27 mouse cellular contexts compared by ENCODE assay signal in the genomic region with DNA sequence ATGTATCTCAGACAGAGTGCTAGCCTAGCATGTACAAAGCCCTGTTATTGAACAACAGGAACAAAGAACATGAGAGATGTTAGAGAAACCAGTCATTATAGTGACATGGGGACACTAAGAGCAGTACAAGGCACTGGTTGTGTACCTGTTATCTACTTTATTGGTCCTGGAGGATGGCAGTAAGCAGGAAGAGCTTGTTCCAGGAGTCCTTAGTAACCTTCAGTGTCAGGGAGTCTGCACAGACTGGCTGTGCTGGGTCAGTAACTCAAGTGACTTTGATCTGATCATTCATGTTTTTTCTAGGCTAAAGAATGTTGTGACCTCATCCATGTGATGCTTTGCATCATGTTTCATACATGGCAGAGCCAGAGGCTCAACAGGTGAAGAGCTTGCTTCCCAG. TPM values are rescaled to one million over a fixed set of nuclear protein-coding genes. Genes with fewer than 3 reads are reported as not detected.
DNase-seq lines count a peak whose midpoint lies in the region; ATAC-seq and TF ChIP-seq lines count a peak whose summit lies in the region.
"Had no signal": no experiment of that assay in that cellular context is flagged by ENCODE, and none has a peak within 500 bp of the region (broad histone marks: within the 10 kb centered on the region; RNA-seq: fewer than 3 reads in every experiment).

No protein-coding gene starts in this region.

- no peaks in the 10 kb centered on the region for H3K36me3 ChIP-seq in liver, postnatal 0 days (replicated peaks; ENCODE audit: insufficient read depth, low read length)
- no peaks in the 10 kb centered on the region for H3K36me3 ChIP-seq in liver, embryonic 11.5 days (ENCODE audit: control insufficient read depth, insufficient read depth, low read length)
- no peaks in the 10 kb centered on the region for H3K36me3 ChIP-seq in intestine, embryonic 16.5 days (ENCODE audit: control insufficient read depth, insufficient read depth, low read length)
- H3K36me3 ChIP-seq in small intestine, adult 2 months (ENCODE audit: control insufficient read depth, insufficient read depth, low read length), result no peaks in the 10 kb centered on the region
- H3K36me3 ChIP-seq: embryonic facial prominence, embryonic 10.5 days; embryonic facial prominence, embryonic 12.5 days; forebrain, embryonic 15.5 days; G1E had no signal

- H3K27me3 ChIP-seq in liver, postnatal 0 days (ENCODE audit: insufficient read depth, low read length), result no peaks in the 10 kb centered on the region
- no peaks in the 10 kb centered on the region for H3K27me3 ChIP-seq in liver, embryonic 11.5 days (replicated peaks; ENCODE audit: control insufficient read depth, insufficient read depth, low read length)
- no peaks in the 10 kb centered on the region for H3K27me3 ChIP-seq in intestine, embryonic 16.5 days (replicated peaks; ENCODE audit: control insufficient read depth, insufficient read depth, low read length)
- no peaks in the 10 kb centered on the region for H3K27me3 ChIP-seq in small intestine, adult 2 months (ENCODE audit: control insufficient read depth, insufficient read depth, low read length)
- H3K27me3 ChIP-seq: CH12.LX; embryonic facial prominence, embryonic 12.5 days; forebrain, embryonic 13.5 days; forebrain, embryonic 15.5 days; Patski had no signal

- no peak for DNase-seq in liver, postnatal 0 days
- no peak for DNase-seq in liver, embryonic 11.5 days (ENCODE audit: low spot score)
- no peak for DNase-seq in thymus, postnatal 4 days
- no peak for DNase-seq in layer of hippocampus, adult 11-12 months (ENCODE audit: low spot score)
- DNase-seq: adrenal gland, adult 8-10 months; adrenal gland, postnatal 14 days; adrenal gland, postnatal 36 days; B cell, adult 2 months; cerebellum, adult 11-12 months; cerebellum, adult 2 months; cerebellum, adult 9-10 months; cerebellum, postnatal 10 days; cerebellum, postnatal 25 days had no signal

- no peak overlapping the region for H3K9ac ChIP-seq in liver, postnatal 0 days (replicated peaks)
- no peak overlapping the region for H3K9ac ChIP-seq in liver, embryonic 11.5 days (ENCODE audit: low read depth, low read length)
- no peak overlapping the region for H3K9ac ChIP-seq in intestine, embryonic 16.5 days (ENCODE audit: low read depth, low read length)
- H3K9ac ChIP-seq: embryonic facial prominence, embryonic 12.5 days; forebrain, embryonic 13.5 days; forebrain, embryonic 15.5 days had no signal

- no peak overlapping the region for H3K4me2 ChIP-seq in liver, postnatal 0 days (ENCODE audit: low read depth, low read length)
- no peak overlapping the region for H3K4me2 ChIP-seq in liver, embryonic 11.5 days
- H3K4me2 ChIP-seq in intestine, embryonic 16.5 days (ENCODE audit: low read depth, low read length), result no peak overlapping the region
- H3K4me2 ChIP-seq: embryonic facial prominence, embryonic 12.5 days; forebrain, embryonic 13.5 days; forebrain, embryonic 15.5 days had no signal

- peak; percentile 72 for ATAC-seq in liver, postnatal 0 days
- ATAC-seq in liver, embryonic 11.5 days (replicated peaks; ENCODE audit: low FRiP score), result no peak
- ATAC-seq in intestine, embryonic 16.5 days, result peak; percentile 74
- ATAC-seq: activated CD4-positive, CD25-positive, alpha-beta regulatory T cell, adult 4 months; CD4-positive, CD25-positive, alpha-beta regulatory T cell, adult 4 months; forebrain, embryonic 13.5 days; forebrain, embryonic 15.5 days; Patski had no signal

- TF ChIP-seq POLR2A in small intestine, adult 2 months (IDR thresholded peaks at IDR 0.05; ENCODE audit: low read depth, low read length), result no peak

- H3K4me3 ChIP-seq in liver, postnatal 0 days (ENCODE audit: low read depth, low read length), result no peak overlapping the region
- H3K4me3 ChIP-seq in liver, embryonic 11.5 days (ENCODE audit: low read depth, low read length), result no peak overlapping the region
- H3K4me3 ChIP-seq in intestine, embryonic 16.5 days (ENCODE audit: low read length), result no peak overlapping the region
- no peak overlapping the region for H3K4me3 ChIP-seq in small intestine, adult 2 months (ENCODE audit: low read depth, low read length)
- H3K4me3 ChIP-seq: embryonic facial prominence, embryonic 10.5 days; embryonic facial prominence, embryonic 12.5 days; forebrain, embryonic 13.5 days; forebrain, embryonic 15.5 days had no signal

- no peak for TF ChIP-seq CTCF in liver, postnatal 0 days (IDR thresholded peaks at IDR 0.05; ENCODE audit: low read depth)
- TF ChIP-seq CTCF in small intestine, adult 2 months (IDR thresholded peaks at IDR 0.05; ENCODE audit: extremely low read depth, insufficient read length, insufficient replicate concordance, low read depth, low read length), result no peak

- H3K9me3 ChIP-seq in liver, postnatal 0 days (ENCODE audit: low read length), result no peaks in the 10 kb centered on the region
- no peaks in the 10 kb centered on the region for H3K9me3 ChIP-seq in liver, embryonic 11.5 days (ENCODE audit: control insufficient read depth, low read length)
- no peaks in the 10 kb centered on the region for H3K9me3 ChIP-seq in intestine, embryonic 16.5 days (ENCODE audit: control insufficient read depth, low read length)
- H3K9me3 ChIP-seq: embryonic facial prominence, embryonic 10.5 days; embryonic facial prominence, embryonic 12.5 days; forebrain, embryonic 13.5 days; forebrain, embryonic 15.5 days; G1E had no signal

- H3K4me1 ChIP-seq in liver, postnatal 0 days (ENCODE audit: insufficient read depth), result no peaks in the 10 kb centered on the region
- H3K4me1 ChIP-seq in liver, embryonic 11.5 days (replicated peaks; ENCODE audit: control insufficient read depth, insufficient read depth, low read length), result no peaks in the 10 kb centered on the region
- peaks cover 7% of the 10 kb centered on the region for H3K4me1 ChIP-seq in intestine, embryonic 16.5 days (ENCODE audit: control insufficient read depth, insufficient read depth, low read length)
- peaks cover 3% of the 10 kb centered on the region; the same call in 1 of the 2 replicates for H3K4me1 ChIP-seq in small intestine, adult 2 months (ENCODE audit: control insufficient read depth, insufficient read depth, insufficient read length, low read length)
- H3K4me1 ChIP-seq: embryonic facial prominence, embryonic 12.5 days; forebrain, embryonic 13.5 days; forebrain, embryonic 15.5 days had no signal

- TF ChIP-seq EP300 in liver, postnatal 0 days (IDR thresholded peaks at IDR 0.05; ENCODE audit: low read depth), result no peak

- no peak overlapping the region for H3K27ac ChIP-seq in liver, postnatal 0 days (ENCODE audit: low read depth)
- no peak overlapping the region for H3K27ac ChIP-seq in liver, embryonic 11.5 days (ENCODE audit: low read depth, low read length)
- H3K27ac ChIP-seq in intestine, embryonic 16.5 days (ENCODE audit: low read length), result peak overlapping the region; percentile 2; the same call in 1 of the 2 replicates
- peak overlapping the region; percentile 88 for H3K27ac ChIP-seq in small intestine, adult 2 months (ENCODE audit: insufficient read depth, low read depth, low read length)
- H3K27ac ChIP-seq: embryonic facial prominence, embryonic 10.5 days; embryonic facial prominence, embryonic 12.5 days; forebrain, embryonic 13.5 days; forebrain, embryonic 15.5 days had no signal

RNA-seq across cellular contexts. Expression of a gene that starts 42.7 kb away (rescaled TPM):
- polyA plus RNA-seq in liver, postnatal 0 days (2015; fragmentation: Nextera tagmentation; extraction: Ambion mirVana), result 0.39 and 0.49 TPM in 2 replicates
- polyA plus RNA-seq in liver, embryonic 11.5 days (2014; fragmentation: Nextera tagmentation; extraction: Ambion mirVana), result not detected in 2 replicates
- 0.36 and 0.44 TPM in 2 replicates for polyA plus RNA-seq in intestine, embryonic 16.5 days (2015; fragmentation: Nextera tagmentation; extraction: Ambion mirVana)
- 33.5 and 244 TPM in 2 replicates for polyA plus RNA-seq in small intestine, adult 2 months (2012; rRNA removed)
- polyA plus RNA-seq: activated CD4-positive, CD25-positive, alpha-beta regulatory T cell, adult 4 months; CD4-positive, CD25-positive, alpha-beta regulatory T cell, adult 4 months; cortical plate, adult 2 months; embryonic facial prominence, embryonic 10.5 days; embryonic facial prominence, embryonic 12.5 days; embryonic facial prominence, embryonic 14.5 days; forebrain, embryonic 11.5 days; forebrain, embryonic 13.5 days; forebrain, embryonic 15.5 days; G1E had no signal

RNA-seq across cellular contexts. Expression of a gene that starts 56.4 kb away (rescaled TPM):
- 6.9 and 8.7 TPM in 2 replicates for polyA plus RNA-seq in liver, postnatal 0 days (2015; fragmentation: Nextera tagmentation; extraction: Ambion mirVana)
- 19.5 and 23.2 TPM in 2 replicates for polyA plus RNA-seq in liver, embryonic 11.5 days (2014; fragmentation: Nextera tagmentation; extraction: Ambion mirVana)
- polyA plus RNA-seq in intestine, embryonic 16.5 days (2015; fragmentation: Nextera tagmentation; extraction: Ambion mirVana), result 24.1 and 24.6 TPM in 2 replicates
- 101 and 242 TPM in 2 replicates for polyA plus RNA-seq in small intestine, adult 2 months (2012; rRNA removed)

Comparison
In these comparisons a context has a peak if more than half of its experiments do, and no peak if none do; other contexts are left out.
1. H3K27ac ChIP-seq: peak in intestine, embryonic 16.5 days (single experiment) and small intestine, adult 2 months (single experiment); none in liver, postnatal 0 days (single experiment) and liver, embryonic 11.5 days (single experiment).
2. RNA of a gene that starts 42.7 kb away (polyA plus RNA-seq): 33.5 to 244 TPM in small intestine, adult 2 months; 0.39 to 0.49 TPM in liver, postnatal 0 days, 0.36 to 0.44 TPM in intestine, embryonic 16.5 days and not detected in liver, embryonic 11.5 days; every median in the first group is over 10 times any median in the second.